Mouse (Mus musculus) lung, postnatal 0 days (tissue): Measurements from ENCODE around the gene Elk4. TPM values are rescaled to one million over a fixed set of nuclear protein-coding genes. Genes with fewer than 3 reads are reported as not detected.

ENCODE experiments used
- ATAC-seq: fragments of 200-750 bp; cut with Nextera tagmentation; 2 replicates; pipeline ENCODE4 v1.8.0; 2017; ENCODE audit warnings: moderate library complexity
- DNase-seq: peaks from one replicate; pipeline ENCODE4 v3.0.0-alpha.2; 2016; ENCODE audit warnings: low spot score
- H3K27ac ChIP-seq: fragments of 300-500 bp; sonication (generic); 2 replicates; pipeline ENCODE4 v1.5.1; 2014; ENCODE audit warnings: antibody characterized with exemption, mild to moderate bottlenecking, low read length, mixed read lengths
- H3K27me3 ChIP-seq: fragments of 300-500 bp; sonication (generic); replicated peaks from 2 replicates; pipeline ENCODE4 v1.6.1; 2014; ENCODE audit warnings: low read length, mixed read lengths; ENCODE audit not compliant: insufficient read depth
- H3K36me3 ChIP-seq: fragments of 300-500 bp; sonication (generic); 2 replicates; pipeline ENCODE4 v1.6.1; 2014; ENCODE audit warnings: low read length, mixed read lengths; ENCODE audit not compliant: insufficient read depth
- H3K4me1 ChIP-seq: fragments of 300-500 bp; sonication (generic); 2 replicates; pipeline ENCODE4 v1.6.1; 2014; ENCODE audit warnings: antibody characterized with exemption, low read depth, low read length, mixed read lengths; ENCODE audit not compliant: insufficient read depth
- H3K4me2 ChIP-seq: fragments of 300-500 bp; sonication (generic); replicated peaks from 2 replicates; pipeline ENCODE4 v1.6.1; 2014; ENCODE audit warnings: low read depth, mild to moderate bottlenecking, low read length, moderate library complexity, mixed read lengths
- H3K4me3 ChIP-seq: fragments of 300-500 bp; sonication (generic); 2 replicates; pipeline ENCODE4 v1.5.1; 2014; ENCODE audit warnings: low read depth, low read length
- H3K9ac ChIP-seq: fragments of 300-500 bp; sonication (generic); replicated peaks from 2 replicates; pipeline ENCODE4 v1.6.1; 2014; ENCODE audit warnings: low read depth, mild to moderate bottlenecking
- H3K9me3 ChIP-seq: fragments of 300-500 bp; sonication (generic); 2 replicates; pipeline ENCODE4 v1.6.1; 2016; ENCODE audit warnings: low read length, mixed read lengths
- CTCF ChIP-seq: IDR thresholded peaks from 2 replicates; pipeline ENCODE4 v1.5.1; 2016; ENCODE audit warnings: antibody characterized with exemption, mild to moderate bottlenecking
- EP300 ChIP-seq: IDR thresholded peaks from 2 replicates; pipeline ENCODE4 v1.6.1; 2016; ENCODE audit warnings: antibody characterized with exemption, mild to moderate bottlenecking, control low read depth
- WGBS: fragments of 180-500 bp; shearing (Covaris S2); extraction: QIAGEN DNeasy Blood & Tissue Kit; methylation state at CpG from one replicate; pipeline ENCODE4 v1.1.7; 2014; 5-methylcytosine and 5-hydroxymethylcytosine counted together
- polyA plus RNA-seq: library from polyadenylated mRNA; unstranded; fragments of >200 nt; fragmentation: Nextera tagmentation; extraction: Ambion mirVana; gene quantifications from 2 replicates; pipeline ENCODE4 v1.2.1, GENCODE M21; 2015

Elk4 gene
- polyA plus RNA-seq, 1 experiment from 2014 or later = 26.3 TPM

GRCm38 (mm10) chr1:131965818-131966217 lies 41.6 kb upstream of the Elk4 start:
- ATAC-seq = no peak
- Histone ChIP-seq H3K4me1 (0 out of 2 replicates have a peak, but pooled peaks cover 4% of the 10 kb centered on the region), H3K4me3 (no peak overlapping the region), H3K9me3 (no peaks in the 10 kb centered on the region), H3K27me3 (peaks cover 16% of the 10 kb centered on the region; the same call in 1 of the 2 replicates), H3K9ac (no peak overlapping the region), H3K27ac (no peak overlapping the region), H3K36me3 (no peaks in the 10 kb centered on the region), H3K4me2 (no peak overlapping the region)
- TF ChIP-seq CTCF (no peak), EP300 (no peak)
- DNase-seq = no peak
- 49% methylated on average over 5 of the region's 5 CpGs for WGBS

- 41% methylated on average over 7 of the region's 7 CpGs for WGBS
- H3K4me1 ChIP-seq = peaks cover 6% of the 10 kb centered on the region; the same call in 1 of the 2 replicates
- DNase-seq = peak; percentile 33
- H3K9ac ChIP-seq = no peak overlapping the region
- H3K9me3 ChIP-seq = no peaks in the 10 kb centered on the region
- H3K4me2 ChIP-seq = no peak overlapping the region
- 0 out of 2 replicates have a peak, but pooled peaks cover 16% of the 10 kb centered on the region for H3K27me3 ChIP-seq
- TF ChIP-seq EP300 (no peak), CTCF (no peak)
- H3K4me3 ChIP-seq = no peak overlapping the region
- ATAC-seq = peak; percentile 31; the same call in 1 of the 2 replicates
- no peak overlapping the region for H3K27ac ChIP-seq
- no peaks in the 10 kb centered on the region for H3K36me3 ChIP-seq
These were observed 40.1 kb upstream of the Elk4 start for GRCm38 (mm10) chr1:131967336-131967735.

DNA sequence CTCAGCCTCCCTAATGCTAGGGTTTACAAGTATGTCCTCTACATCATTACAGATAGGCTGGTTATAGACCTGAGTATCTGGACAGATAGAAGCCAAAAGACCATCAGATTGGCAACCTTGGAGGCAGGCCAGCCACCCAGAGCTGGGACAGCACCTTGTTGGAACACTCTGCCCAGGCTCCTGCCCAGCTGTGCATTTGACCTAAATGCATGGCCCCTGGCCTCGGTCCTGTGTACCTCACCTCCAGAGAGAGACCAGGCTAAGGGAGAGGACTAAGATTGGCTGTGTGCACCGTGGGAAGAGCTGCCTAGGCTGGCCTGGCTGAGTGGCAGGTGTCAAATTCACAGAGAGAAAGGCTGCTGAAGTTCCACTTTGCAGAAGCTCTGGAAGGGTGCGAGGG lies 38.9 kb upstream of the Elk4 start:
- Histone ChIP-seq H3K9ac (no peak overlapping the region), H3K4me1 (peaks cover 5% of the 10 kb centered on the region; the same call in 1 of the 2 replicates), H3K4me2 (no peak overlapping the region), H3K27me3 (0 out of 2 replicates have a peak, but pooled peaks cover 8% of the 10 kb centered on the region), H3K36me3 (no peaks in the 10 kb centered on the region), H3K9me3 (no peaks in the 10 kb centered on the region), H3K27ac (no peak overlapping the region), H3K4me3 (no peak overlapping the region)
- no peak for TF ChIP-seq CTCF
- no peak for TF ChIP-seq EP300
- DNase-seq (no peak), ATAC-seq (no peak)
- 40% methylated on average over 3 of the region's 3 CpGs for WGBS

- H3K27ac ChIP-seq = no peak overlapping the region
- no peak for ATAC-seq
- 71% methylated on average over 6 of the region's 6 CpGs for WGBS
These were observed 38.4 kb upstream of the Elk4 start for GRCm38 (mm10) chr1:131968983-131969382.

DNA sequence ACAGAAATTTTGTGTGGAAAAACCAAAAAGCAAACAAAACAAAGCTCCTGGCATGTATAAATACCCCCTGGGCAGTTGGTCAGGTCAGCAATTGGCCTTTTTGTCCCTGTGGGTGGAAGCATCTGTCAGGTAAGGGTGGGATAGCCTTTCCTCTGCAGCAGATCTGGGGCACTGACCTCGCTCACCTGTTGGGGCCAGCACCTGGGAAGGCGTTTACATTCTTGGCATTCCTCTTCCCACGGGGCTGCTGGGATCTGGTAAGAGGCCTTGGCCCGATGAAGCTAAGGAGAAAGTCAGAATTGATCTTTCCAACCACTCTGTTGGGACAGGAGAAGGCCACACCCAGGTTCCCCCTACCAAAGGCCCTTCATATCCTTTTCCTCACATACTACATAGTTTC lies 37.6 kb upstream of the Elk4 start:
- no peaks in the 10 kb centered on the region for H3K9me3 ChIP-seq
- H3K4me2 ChIP-seq = no peak overlapping the region
- TF ChIP-seq CTCF = no peak
- TF ChIP-seq EP300 = no peak
- no peak for DNase-seq
- H3K4me3 ChIP-seq = no peak overlapping the region
- H3K9ac ChIP-seq = no peak overlapping the region
- WGBS = 34% methylated on average over 4 of the region's 4 CpGs
- peaks cover 4% of the 10 kb centered on the region; the same call in 1 of the 2 replicates for H3K4me1 ChIP-seq
- ATAC-seq = no peak
- H3K36me3 ChIP-seq = no peaks in the 10 kb centered on the region
- 0 out of 2 replicates have a peak, but pooled peaks cover 2% of the 10 kb centered on the region for H3K27me3 ChIP-seq
- no peak overlapping the region for H3K27ac ChIP-seq

More at GRCm38 (mm10) chr1:131968983-131969382, 38.4 kb upstream of the Elk4 start:
- Histone ChIP-seq H3K4me1 (peaks cover 4% of the 10 kb centered on the region; the same call in 1 of the 2 replicates), H3K36me3 (no peaks in the 10 kb centered on the region), H3K4me2 (no peak overlapping the region), H3K9me3 (no peaks in the 10 kb centered on the region), H3K9ac (no peak overlapping the region), H3K4me3 (no peak overlapping the region), H3K27me3 (0 out of 2 replicates have a peak, but pooled peaks cover 8% of the 10 kb centered on the region)
- no peak for DNase-seq
- TF ChIP-seq EP300 = no peak
- TF ChIP-seq CTCF = no peak

- Histone ChIP-seq H3K36me3 (no peaks in the 10 kb centered on the region), H3K27ac (no peak overlapping the region), H3K9me3 (no peaks in the 10 kb centered on the region), H3K4me2 (no peak overlapping the region), H3K9ac (no peak overlapping the region), H3K4me3 (no peak overlapping the region), H3K27me3 (no peaks in the 10 kb centered on the region), H3K4me1 (peaks cover 4% of the 10 kb centered on the region; the same call in 1 of the 2 replicates)
- TF ChIP-seq EP300 (no peak), CTCF (no peak)
- 55% methylated on average over 5 of the region's 5 CpGs for WGBS
- DNase-seq = no peak
- ATAC-seq = no peak
These were observed 37.1 kb upstream of the Elk4 start for GRCm38 (mm10) chr1:131970322-131970660.
